Mouse (Mus musculus): Measurements from ENCODE around the gene Atp1a2.
"Not testable (repeated sequence)": the region's sequence is repeated elsewhere in the genome, so short reads cannot be mapped to it uniquely, and the experiment has no call there.

The Atp1a2 gene

DNA sequence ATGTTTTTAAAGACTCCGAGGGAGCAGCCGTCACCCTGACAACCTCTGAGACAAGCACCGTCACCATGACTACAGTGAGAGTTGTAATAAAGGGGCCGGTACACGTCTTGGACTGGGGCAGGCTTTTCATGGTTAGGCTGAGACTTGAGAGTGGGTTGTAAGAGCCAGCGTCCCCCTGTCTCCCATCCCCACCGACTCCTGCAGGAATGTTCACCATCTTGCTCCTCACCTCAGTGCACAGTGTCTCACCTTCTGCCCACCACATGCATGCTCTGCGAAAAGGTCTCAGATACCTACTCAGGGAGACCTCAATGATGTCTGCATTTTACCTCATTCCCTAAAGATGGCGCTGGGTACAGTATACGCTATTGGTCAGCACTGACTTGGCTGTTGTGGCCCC is 26.1 kb downstream of the Atp1a2 start:
- no peak for DNase-seq (ENCODE audit: low read depth)

DNA sequence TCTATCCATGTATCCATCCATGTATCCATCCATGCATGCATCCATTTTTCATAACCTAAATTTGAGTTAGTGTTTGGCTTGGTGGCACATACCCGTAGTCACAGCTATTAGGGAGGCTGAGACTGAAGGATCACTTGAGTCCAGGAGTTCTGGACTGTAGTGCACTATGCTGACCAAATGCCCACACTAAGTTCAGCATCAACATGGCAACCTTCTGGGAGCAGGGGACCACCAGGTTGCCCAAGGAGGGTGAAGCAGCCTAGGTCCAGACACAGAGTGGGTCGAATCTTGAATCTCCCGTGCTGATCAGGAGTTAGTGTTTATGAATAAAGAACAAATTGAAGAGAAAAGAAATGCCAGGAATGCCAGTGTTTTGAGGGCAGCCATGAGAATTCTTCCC is 26.7 kb downstream of the Atp1a2 start:
- no peak for DNase-seq (ENCODE audit: low read depth)

DNA sequence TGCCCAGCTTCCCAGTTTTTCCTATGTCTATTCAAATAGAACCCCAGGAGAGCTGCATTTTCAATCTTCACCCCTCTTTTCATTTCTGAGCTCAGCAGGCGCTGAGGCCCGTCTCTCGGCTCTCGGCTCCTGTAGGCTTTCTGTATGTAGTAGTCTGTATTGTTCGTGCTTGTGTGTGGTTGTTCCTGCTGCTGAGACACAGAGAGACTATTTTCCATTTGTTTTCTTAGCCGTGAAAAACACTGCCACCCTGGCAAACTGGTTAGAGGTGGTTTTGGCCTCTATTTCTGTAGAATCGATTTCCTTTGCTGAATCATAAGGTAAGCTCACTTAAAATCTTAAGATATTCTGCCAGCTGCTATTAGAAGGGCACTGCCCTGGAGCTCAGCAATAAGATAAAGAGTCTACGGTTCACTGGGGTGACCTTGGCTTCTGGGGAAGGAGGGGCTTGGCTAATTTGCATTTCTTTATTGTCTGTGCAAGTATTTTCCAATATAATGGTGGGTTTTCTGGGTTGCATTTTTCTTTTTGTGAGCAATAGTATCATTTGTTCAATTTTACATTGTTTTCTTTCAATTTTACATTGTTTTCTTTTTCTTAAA is 36.3 kb downstream of the Atp1a2 start, which contains the start of gene Igsf8:
Gene Igsf8, plus strand, starts transcription at position 165 of the 602 bp plus-strand sequence.
- DNase-seq (ENCODE audit: low read depth) = no peak

DNA sequence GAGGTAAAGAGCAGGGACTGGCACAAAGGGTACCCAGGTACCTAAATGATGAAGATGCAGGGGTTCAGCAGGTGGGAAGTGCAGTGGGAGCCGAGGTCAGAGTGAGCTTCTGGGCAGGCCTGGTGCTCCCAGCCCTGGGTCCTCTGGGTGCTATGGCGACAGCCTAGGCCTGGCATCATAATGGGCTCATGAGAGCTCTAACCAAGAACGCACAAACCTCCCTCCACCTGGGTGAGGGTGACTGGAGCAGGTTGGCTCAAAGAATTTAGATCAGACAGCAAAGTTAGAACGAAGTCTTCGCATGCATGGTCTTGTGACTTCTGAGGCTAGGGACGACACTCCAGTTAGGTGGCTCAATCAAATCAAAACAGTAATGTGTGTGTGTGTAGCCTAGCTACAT is 39.5 kb downstream of the Atp1a2 start, which contains the start of gene Atp1a4:
Gene Atp1a4, minus strand, starts transcription at position 101 of the 400 bp plus-strand sequence.
- DNase-seq (ENCODE audit: low read depth) = no peak

DNA sequence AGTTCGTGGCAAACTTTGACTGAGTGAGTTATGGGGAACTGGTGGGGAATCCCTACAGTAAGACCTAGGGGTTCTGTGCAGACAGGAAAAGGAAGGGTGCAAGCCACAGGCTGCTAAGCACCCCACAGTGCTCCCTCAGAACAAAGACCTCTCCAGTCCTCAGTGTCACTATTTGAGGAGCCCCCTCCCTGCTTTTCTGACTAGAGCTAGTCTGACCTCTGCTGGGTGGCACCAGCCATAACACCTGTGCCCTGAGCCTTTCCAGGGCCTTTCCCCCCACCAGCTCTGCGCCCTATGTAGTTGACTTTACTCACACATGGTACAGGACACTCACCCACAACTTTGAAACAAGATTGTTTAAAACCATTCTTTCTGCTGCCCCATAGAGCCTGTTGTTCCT is 50.2 kb downstream of the Atp1a2 start:
- DNase-seq (ENCODE audit: low read depth) = peak; percentile 45

DNA sequence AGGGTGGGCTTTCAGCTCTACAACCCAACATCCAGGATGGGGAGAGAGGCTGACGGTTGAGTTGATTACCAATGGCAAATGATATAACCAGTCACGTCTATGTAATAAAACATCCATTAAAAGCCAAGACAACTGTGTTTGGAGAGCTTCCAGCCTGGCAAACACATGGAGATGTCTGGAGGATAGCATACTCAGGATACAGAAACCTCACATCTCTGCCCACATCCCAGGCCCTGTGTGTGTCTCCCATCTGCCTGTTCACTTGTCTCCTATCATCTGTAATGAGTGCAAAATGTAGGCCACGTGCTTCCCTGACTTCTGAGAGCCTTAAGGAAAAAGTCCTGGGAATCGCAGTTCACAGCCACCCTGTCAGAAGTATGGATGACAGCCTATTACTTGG is 50.6 kb downstream of the Atp1a2 start:
- DNase-seq (ENCODE audit: low read depth) = no peak

DNA sequence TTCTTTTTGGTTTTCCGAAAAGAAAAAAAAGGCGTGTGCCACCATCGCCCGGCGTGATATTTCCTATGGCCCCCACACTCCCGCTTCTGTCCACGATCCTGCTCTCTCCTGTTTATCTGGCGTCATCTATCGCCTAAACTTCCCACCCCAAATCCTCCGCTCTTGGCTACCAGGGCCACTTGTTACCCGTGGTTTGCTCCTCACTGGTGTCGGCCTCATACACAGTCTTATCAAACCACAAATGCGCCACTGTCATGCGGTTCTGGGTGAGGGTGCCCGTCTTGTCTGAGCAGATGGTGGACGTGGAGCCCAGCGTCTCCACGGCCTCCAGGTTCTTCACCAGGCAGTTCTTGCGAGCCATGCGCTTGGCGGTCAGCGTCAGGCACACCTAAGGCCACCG is 53.2 kb downstream of the Atp1a2 start:
- DNase-seq (ENCODE audit: low read depth) = not testable (repeated sequence)

DNA sequence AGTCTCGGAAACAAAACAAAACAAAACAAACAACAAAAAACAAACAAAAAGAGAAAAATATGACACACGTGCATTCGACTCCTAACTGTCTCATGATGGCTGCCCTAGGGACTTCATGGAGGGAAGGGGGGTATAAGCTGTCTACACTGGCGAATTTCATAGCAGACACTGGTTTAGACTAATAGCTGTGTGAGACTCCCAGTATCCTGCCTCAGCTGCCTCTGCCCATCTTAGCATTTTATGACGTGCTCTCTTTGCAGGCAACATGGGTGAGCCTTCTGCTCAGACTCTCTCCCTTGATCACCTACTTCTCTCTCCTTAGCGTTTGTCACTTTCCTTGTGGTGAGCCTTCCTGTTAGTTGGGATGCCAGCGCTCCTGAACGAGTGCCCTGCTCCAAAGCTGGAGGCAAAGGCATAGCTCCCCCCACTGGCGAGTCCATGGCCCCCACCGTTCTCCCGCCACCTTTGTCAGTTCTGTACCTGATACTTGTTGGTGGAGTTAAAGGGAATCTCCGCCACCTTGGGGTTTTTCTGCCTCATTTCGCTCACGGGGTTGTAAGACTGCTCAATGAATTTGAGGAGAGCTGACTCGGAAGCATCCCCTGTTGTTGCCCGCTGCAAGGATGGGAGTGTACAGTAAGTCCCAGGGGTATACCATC is 54.2 kb downstream of the Atp1a2 start:
- DNase-seq (ENCODE audit: low read depth) = no peak

DNA sequence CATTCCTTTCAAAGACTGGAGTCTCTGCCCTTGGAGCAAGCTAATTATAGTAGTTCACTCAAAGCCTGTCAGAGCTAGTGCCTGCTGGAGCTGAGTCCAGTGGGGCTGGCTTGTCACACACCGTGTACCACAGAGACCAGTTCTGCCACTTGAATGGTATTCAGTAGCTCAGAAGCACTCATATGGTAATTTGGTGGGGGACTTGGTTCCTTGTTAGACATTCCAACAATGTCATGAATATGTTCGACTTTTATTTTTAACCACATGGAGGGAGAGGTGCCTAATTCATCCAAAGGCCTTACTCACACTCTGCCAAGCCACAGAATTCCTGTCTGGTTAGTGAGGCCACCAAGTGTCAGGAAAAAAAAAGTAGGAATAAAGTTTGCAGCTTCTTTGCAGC is 55.5 kb downstream of the Atp1a2 start:
- DNase-seq (ENCODE audit: low read depth) = peak; percentile 77

DNA sequence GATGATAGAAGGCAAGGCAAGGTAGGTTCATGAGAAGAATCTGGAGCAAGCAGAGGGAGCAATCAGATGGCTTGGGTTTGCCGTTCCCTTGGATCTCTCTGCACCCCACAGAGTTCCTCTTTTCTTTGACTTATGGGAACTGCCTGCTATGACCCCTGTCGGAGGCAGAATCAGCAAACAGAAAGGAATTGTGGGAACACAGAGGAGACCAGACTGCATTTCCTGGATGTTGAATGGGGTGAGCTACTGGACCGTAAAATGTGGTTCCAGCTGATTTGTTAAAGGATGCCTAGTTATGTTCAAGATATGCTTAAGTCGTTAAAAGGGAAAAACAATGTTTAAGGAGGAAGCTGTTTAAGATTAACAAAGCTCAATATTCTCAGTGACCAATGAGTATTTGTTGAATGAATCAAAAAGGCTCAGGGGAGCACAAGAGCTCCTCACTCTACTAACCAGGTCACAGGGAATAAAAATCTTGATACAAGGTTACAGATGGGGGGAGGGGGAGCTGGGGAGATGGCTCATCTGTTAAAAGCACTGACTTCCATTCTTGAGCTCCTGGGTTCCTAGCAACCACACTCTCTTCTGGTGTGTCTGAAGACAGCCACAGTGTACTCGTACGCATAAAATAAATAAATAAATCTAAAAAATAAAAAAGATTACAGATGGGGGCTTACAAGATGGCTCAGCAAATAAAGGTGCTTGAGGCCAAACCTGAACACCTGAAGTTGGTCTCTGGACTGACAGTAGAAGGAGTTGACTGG is 56.7 kb downstream of the Atp1a2 start:
- DNase-seq (ENCODE audit: low read depth) = no peak

DNA sequence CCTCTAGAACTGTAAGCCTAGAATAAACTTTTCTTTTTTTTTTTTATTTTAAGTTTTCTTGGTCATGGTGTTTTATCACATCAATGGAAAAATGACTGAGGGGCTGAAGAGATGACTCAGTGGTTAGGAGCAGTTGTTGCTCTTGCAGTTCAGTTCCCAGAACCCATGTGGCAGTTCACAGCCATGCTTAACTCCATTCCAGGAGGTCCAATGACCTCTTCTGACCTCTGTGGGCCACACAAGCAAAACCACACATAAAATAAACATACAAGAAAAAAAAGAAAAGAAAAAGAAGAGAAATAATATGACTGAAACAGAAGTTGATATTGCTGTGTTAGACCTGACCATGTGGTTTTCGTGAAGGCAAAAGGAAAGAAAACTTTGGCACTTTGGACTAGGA is 68.6 kb downstream of the Atp1a2 start:
- peak; percentile 35 for DNase-seq (ENCODE audit: low read depth)

DNA sequence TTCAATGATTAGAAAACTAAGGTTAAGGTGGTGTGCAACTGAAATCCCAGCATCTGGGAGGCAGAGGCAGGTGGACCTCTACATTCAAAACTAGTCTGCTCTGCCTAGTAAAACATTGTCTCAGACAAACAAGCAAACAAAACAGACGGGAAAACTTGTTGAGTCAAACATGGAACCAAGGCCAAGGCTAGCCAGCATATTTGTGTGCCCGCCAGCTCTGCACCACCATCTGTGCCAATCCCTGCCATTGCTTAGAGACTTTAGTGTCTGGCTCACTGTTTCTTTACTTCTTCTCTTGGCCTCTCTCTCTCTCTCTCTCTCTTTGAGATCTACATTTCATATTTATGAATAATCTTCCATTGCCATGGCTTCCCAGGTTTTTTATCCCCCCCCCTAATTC is 69.7 kb downstream of the Atp1a2 start:
- DNase-seq (ENCODE audit: low read depth) = no peak

All from NIH3T3 (cell line).